Mouse (Mus musculus) spleen, adult 2 months (tissue): ENCODE results near the gene Ren1.

ENCODE experiments used
- CTCF ChIP-seq: fragments of 200-500 bp; IDR thresholded peaks from 2 replicates; pipeline ENCODE4 v1.5.1; 2011; ENCODE audit warnings: mild to moderate bottlenecking, inconsistent platforms; ENCODE audit not compliant: insufficient read depth, insufficient read length, insufficient replicate concordance; ENCODE audit errors: extremely low read depth
- POLR2A ChIP-seq: fragments of 200-500 bp; IDR thresholded peaks from 2 replicates; pipeline ENCODE4 v1.6.1; 2011; ENCODE audit warnings: low read depth, low read length, inconsistent platforms

DNA sequence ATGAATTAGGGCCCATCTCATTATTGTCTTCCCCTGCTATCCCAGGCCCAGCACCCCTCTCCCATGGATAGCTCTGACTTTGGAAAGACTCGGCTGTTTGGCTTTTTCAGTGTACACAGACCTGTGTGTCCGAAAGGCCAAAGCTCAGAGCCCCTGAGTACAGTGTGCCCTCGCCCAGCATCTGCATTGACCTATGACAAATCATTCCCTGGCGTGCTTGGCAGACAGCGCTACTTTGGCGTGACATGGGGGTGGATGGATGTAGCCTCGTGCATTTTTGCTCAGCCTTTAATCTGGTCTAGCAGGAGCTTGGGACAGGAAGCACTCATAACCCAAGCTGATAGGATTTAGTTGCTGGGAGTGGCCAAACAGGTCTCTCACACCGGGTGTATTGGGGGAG, 21.8 kb downstream of the Ren1 start:
- TF ChIP-seq CTCF (no peak), POLR2A (no peak)
